12 mouse cellular contexts compared by ENCODE assay signal in the genomic region with DNA sequence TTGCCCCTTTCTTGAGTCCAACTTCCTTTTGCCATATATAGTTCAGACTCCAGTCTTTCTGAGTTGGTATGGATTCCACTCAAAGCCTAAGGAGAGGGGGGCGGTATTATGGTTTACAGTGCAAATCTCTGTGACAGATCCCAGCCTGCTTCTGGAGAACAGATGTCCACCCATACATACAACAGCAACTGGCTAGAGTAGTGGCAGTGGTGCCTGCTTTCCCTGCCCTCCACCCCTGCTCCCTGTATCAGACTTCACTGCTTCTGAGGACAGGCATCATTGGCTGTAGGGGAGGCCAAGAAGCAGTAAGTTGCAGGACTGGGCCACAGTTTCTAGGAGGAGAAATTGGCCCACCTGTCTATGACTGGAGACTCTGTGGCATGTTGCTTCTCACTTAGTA.
DNase-seq lines count a peak whose midpoint lies in the region; ATAC-seq and TF ChIP-seq lines count a peak whose summit lies in the region.
"Had no signal": no experiment of that assay in that cellular context is flagged by ENCODE, and none has a peak within 500 bp of the region (broad histone marks: within the 10 kb centered on the region; RNA-seq: fewer than 3 reads in every experiment).

No protein-coding gene starts in this region.

- H3K4me1 ChIP-seq in intestine, embryonic 14.5 days (replicated peaks; ENCODE audit: control insufficient read depth, insufficient read depth, low read length): peaks cover 46% of the 10 kb centered on the region
- peaks cover 6% of the 10 kb centered on the region; the same call in 1 of the 2 replicates for H3K4me1 ChIP-seq in intestine, postnatal 0 days (replicated peaks; ENCODE audit: control insufficient read depth, insufficient read depth, low read length)
- peaks cover 29% of the 10 kb centered on the region for H3K4me1 ChIP-seq in embryonic facial prominence, embryonic 10.5 days
- peaks cover 59% of the 10 kb centered on the region for H3K4me1 ChIP-seq in embryonic facial prominence, embryonic 13.5 days
- H3K4me1 ChIP-seq in limb, embryonic 14.5 days (ENCODE audit: control insufficient read depth, insufficient read depth, low read length): peaks cover 17% of the 10 kb centered on the region

- DNase-seq in intestine, embryonic 14.5 days (ENCODE audit: low spot score): no peak
- DNase-seq in embryonic facial prominence, embryonic 10.5 days (ENCODE audit: low spot score): no peak
- DNase-seq in limb, embryonic 14.5 days (ENCODE audit: low spot score): no peak
- DNase-seq in layer of hippocampus, adult 18-20 months (ENCODE audit: low spot score in 2 of 2): no peak
- DNase-seq: cerebellum, adult 9-10 months; layer of hippocampus, postnatal 36 days; thymus, postnatal 36 days had no signal

- no peaks in the 10 kb centered on the region for H3K9me3 ChIP-seq in intestine, embryonic 14.5 days (ENCODE audit: control insufficient read depth, low read length)
- H3K9me3 ChIP-seq in intestine, postnatal 0 days (ENCODE audit: control insufficient read depth): no peaks in the 10 kb centered on the region
- H3K9me3 ChIP-seq in embryonic facial prominence, embryonic 10.5 days: no peaks in the 10 kb centered on the region
- H3K9me3 ChIP-seq in embryonic facial prominence, embryonic 13.5 days: no peaks in the 10 kb centered on the region
- H3K9me3 ChIP-seq in limb, embryonic 14.5 days (ENCODE audit: control insufficient read depth, low read length): no peaks in the 10 kb centered on the region

- H3K27me3 ChIP-seq in intestine, embryonic 14.5 days (replicated peaks; ENCODE audit: control insufficient read depth, insufficient read depth, low read length): no peaks in the 10 kb centered on the region
- H3K27me3 ChIP-seq in intestine, postnatal 0 days (replicated peaks; ENCODE audit: control insufficient read depth, insufficient read depth, low read length): no peaks in the 10 kb centered on the region
- H3K27me3 ChIP-seq in embryonic facial prominence, embryonic 10.5 days (replicated peaks; ENCODE audit: low read depth, poor library complexity, severe bottlenecking): no peaks in the 10 kb centered on the region
- no peaks in the 10 kb centered on the region for H3K27me3 ChIP-seq in embryonic facial prominence, embryonic 13.5 days
- H3K27me3 ChIP-seq in limb, embryonic 14.5 days (ENCODE audit: control insufficient read depth, insufficient read depth, low read length): no peaks in the 10 kb centered on the region

- no peak overlapping the region for H3K4me3 ChIP-seq in intestine, embryonic 14.5 days (ENCODE audit: low read depth, low read length)
- H3K4me3 ChIP-seq in intestine, postnatal 0 days (ENCODE audit: low read depth, low read length): no peak overlapping the region
- H3K4me3 ChIP-seq in embryonic facial prominence, embryonic 10.5 days: no peak overlapping the region
- H3K4me3 ChIP-seq in embryonic facial prominence, embryonic 13.5 days: no peak overlapping the region
- H3K4me3 ChIP-seq in limb, embryonic 14.5 days (replicated peaks; ENCODE audit: low read length): no peak overlapping the region

- no peak for TF ChIP-seq CTCF in intestine, postnatal 0 days (IDR thresholded peaks at IDR 0.05; ENCODE audit: low read depth)

- no peaks in the 10 kb centered on the region for H3K36me3 ChIP-seq in intestine, embryonic 14.5 days (ENCODE audit: control insufficient read depth, insufficient read depth, low read length)
- H3K36me3 ChIP-seq in intestine, postnatal 0 days (ENCODE audit: control insufficient read depth, insufficient read depth): no peaks in the 10 kb centered on the region
- no peaks in the 10 kb centered on the region for H3K36me3 ChIP-seq in embryonic facial prominence, embryonic 10.5 days (replicated peaks)
- no peaks in the 10 kb centered on the region for H3K36me3 ChIP-seq in embryonic facial prominence, embryonic 13.5 days
- H3K36me3 ChIP-seq in limb, embryonic 14.5 days (ENCODE audit: control insufficient read depth, insufficient read depth, low read length): no peaks in the 10 kb centered on the region

- ATAC-seq in intestine, embryonic 14.5 days (replicated peaks; ENCODE audit: low FRiP score, low TSS enrichment, low read depth): 0 out of 2 replicates have a peak, but pooled peaks have one; percentile 20
- no peak for ATAC-seq in intestine, postnatal 0 days
- ATAC-seq in embryonic facial prominence, embryonic 13.5 days (ENCODE audit: insufficient number of reproducible peaks, insufficient read depth, low FRiP score, low TSS enrichment, low read depth): no peak
- peak; percentile 68; the same call in 1 of the 2 replicates for ATAC-seq in limb, embryonic 14.5 days (ENCODE audit: low FRiP score, low read depth)
- no peak for ATAC-seq in cerebellum, adult (ENCODE audit: insufficient number of reproducible peaks, low FRiP score, low TSS enrichment)

- H3K9ac ChIP-seq in intestine, embryonic 14.5 days (ENCODE audit: low read length): no peak overlapping the region
- no peak overlapping the region for H3K9ac ChIP-seq in intestine, postnatal 0 days (ENCODE audit: low read depth, low read length)
- no peak overlapping the region for H3K9ac ChIP-seq in embryonic facial prominence, embryonic 13.5 days
- no peak overlapping the region for H3K9ac ChIP-seq in limb, embryonic 14.5 days (ENCODE audit: low read depth, low read length, severe bottlenecking)
- H3K9ac ChIP-seq: hindbrain, embryonic 14.5 days had no signal

- 44% methylated on average over 1 of the region's 1 CpGs for WGBS in intestine, embryonic 14.5 days
- 65% methylated on average over 1 of the region's 1 CpGs for WGBS in intestine, postnatal 0 days
- 88% methylated on average over 1 of the region's 1 CpGs for WGBS in embryonic facial prominence, embryonic 10.5 days
- WGBS in embryonic facial prominence, embryonic 13.5 days: 55% methylated on average over 1 of the region's 1 CpGs
- WGBS in limb, embryonic 14.5 days: 36% methylated on average over 1 of the region's 1 CpGs

- H3K4me2 ChIP-seq in intestine, embryonic 14.5 days (ENCODE audit: low read length): no peak overlapping the region
- no peak overlapping the region for H3K4me2 ChIP-seq in intestine, postnatal 0 days (replicated peaks; ENCODE audit: low read depth)
- peak overlapping the region; percentile 16; the same call in 1 of the 2 replicates for H3K4me2 ChIP-seq in embryonic facial prominence, embryonic 13.5 days
- no peak overlapping the region for H3K4me2 ChIP-seq in limb, embryonic 14.5 days (replicated peaks; ENCODE audit: low read depth, low read length, severe bottlenecking)
- H3K4me2 ChIP-seq: hindbrain, embryonic 14.5 days; liver, embryonic 11.5 days had no signal

- no peak for TF ChIP-seq POLR2A in limb, embryonic 14.5 days (IDR thresholded peaks at IDR 0.05; ENCODE audit: borderline replicate concordance, extremely low read depth, insufficient read depth, insufficient read length)

- peak overlapping the region; percentile 60 for H3K27ac ChIP-seq in intestine, embryonic 14.5 days (ENCODE audit: low read depth)
- H3K27ac ChIP-seq in intestine, postnatal 0 days (ENCODE audit: low read depth, low read length): no peak overlapping the region
- H3K27ac ChIP-seq in embryonic facial prominence, embryonic 10.5 days (replicated peaks): 0 out of 2 replicates have a peak overlapping the region, but pooled peaks have one; percentile 24
- H3K27ac ChIP-seq in embryonic facial prominence, embryonic 13.5 days: peak overlapping the region; percentile 60
- peak overlapping the region; percentile 2; the same call in 1 of the 2 replicates for H3K27ac ChIP-seq in limb, embryonic 14.5 days (replicated peaks; ENCODE audit: low read depth, low read length)
- H3K27ac ChIP-seq: hindbrain, embryonic 14.5 days had no signal

Comparison
In these comparisons a context has a peak if more than half of its experiments do, and no peak if none do; other contexts are left out.
1. ATAC-seq: peak in intestine, embryonic 14.5 days (single experiment) and limb, embryonic 14.5 days (single experiment); none in intestine, postnatal 0 days (single experiment), embryonic facial prominence, embryonic 13.5 days (single experiment) and cerebellum, adult (single experiment).